Mouse (Mus musculus): ENCODE data around the gene Il17c.

GRCm38 (mm10) chr8:122415554-122415953 lies 6.3 kb upstream of the Il17c start:
- TF ChIP-seq CTCF (IDR thresholded peaks at IDR 0.05; ENCODE audit: control insufficient read depth, insufficient read depth, insufficient replicate concordance, low read depth, low read length) = no peak
- no peak for TF ChIP-seq POLR2A (IDR thresholded peaks at IDR 0.05; ENCODE audit: control insufficient read depth, low read depth, low read length)

All from testis, adult 2 months (tissue).